Mouse (Mus musculus) frontal cortex, adult 2 months (tissue): Measurements from ENCODE around the gene Akap2. TPM values are rescaled to one million over a fixed set of nuclear protein-coding genes. Genes with fewer than 3 reads are reported as not detected.
A peak's percentile ranks its signal among the peaks of the same experiment; 100 is the strongest.

Source experiments
- DNase-seq, 2 experiments: peaks; one replicate each; pipeline ENCODE4 v3.0.0; 2022; ENCODE audit warnings: low spot score in 1 of 2; ENCODE audit errors: extremely low spot score in 1 of 2
- polyA plus RNA-seq: library from polyadenylated mRNA; depleted of rRNA; stranded (reverse); fragments of >200 nt; gene quantifications from 2 replicates; pipeline ENCODE4 v1.2.3, GENCODE M21; 2012

The Akap2 gene
- polyA plus RNA-seq, 1 experiment, result 22.8 TPM

DNA sequence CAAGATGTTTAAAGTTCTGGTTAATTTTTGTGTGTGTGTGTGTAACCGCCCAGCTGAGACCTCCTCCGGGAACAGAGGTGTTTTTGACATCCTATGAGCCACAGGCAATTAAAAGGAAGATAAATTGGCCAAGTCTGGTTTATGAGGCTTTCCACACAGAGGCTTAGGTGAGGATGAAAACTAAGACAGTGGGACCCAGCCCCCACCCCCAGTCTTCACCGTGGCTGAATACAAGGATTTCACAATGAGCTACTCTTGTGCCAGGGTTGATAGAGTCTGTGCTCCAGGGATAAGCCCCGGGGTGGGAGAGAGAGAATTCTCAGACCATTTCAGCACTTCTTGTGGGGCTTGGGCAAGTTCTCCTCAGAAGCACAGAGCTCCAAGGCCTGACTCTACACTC is 33.6 kb downstream of the Akap2 start:
- DNase-seq, result no peak

DNA sequence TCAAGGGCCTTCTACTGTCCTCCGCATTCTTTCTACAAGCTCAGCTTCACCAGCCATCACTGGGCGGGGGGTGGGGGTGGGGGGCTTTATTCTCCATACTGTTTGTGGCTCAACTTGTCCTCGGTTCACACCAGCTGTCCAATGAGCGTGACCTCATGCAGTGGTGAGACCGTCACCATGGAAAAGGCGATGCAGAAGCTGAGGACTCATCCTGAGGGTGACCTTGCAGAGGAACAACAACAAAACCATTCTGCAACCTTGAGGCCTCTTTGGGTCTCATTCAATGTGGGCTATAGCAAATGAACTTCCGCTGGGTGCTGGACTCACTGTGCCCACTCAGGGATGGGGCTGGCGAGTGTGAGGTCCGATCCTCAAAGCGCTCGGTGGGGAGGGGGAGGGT is 34.1 kb downstream of the Akap2 start:
- DNase-seq, result no peak

DNA sequence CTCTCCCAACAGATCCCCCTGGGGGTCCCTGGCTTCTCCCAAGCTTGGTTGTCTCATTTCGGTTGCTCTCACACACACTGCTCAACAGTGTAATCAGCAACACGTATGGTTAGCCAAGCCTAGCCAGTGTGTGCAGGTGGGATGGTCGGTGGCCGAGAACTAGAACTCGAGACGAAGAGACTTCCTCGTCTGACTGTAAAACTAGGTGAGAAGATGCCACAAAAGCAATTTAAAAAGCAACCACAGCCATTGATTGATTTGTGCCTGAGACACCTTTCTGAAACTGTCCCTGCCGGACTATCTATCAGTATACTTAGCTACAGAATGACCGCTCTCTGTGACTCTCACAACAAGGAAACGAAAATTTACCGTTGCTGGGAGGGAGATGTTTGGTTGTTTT is 37.6 kb downstream of the Akap2 start:
- DNase-seq, result no peak

DNA sequence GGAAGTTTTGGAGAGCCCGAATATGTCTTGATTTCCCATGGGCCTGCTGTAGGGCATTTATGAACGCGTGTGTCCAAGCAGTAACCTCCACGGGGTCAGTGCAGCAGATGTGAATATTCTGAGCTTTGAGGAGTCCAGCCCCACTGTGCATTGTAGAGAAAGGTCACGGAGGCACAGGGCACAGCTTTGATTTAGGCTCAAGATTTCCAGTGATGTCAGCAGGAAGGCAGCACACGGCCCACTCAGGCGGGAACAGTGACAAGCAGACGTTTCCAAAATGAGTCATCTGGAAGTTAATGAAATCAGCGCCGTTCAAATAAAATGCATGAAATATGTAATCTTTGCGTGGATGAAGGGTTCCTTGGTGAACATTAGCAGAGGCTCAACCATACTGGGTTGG is 40.5 kb downstream of the Akap2 start:
- DNase-seq, result peak in 1 of 2 experiments; percentile 45

DNA sequence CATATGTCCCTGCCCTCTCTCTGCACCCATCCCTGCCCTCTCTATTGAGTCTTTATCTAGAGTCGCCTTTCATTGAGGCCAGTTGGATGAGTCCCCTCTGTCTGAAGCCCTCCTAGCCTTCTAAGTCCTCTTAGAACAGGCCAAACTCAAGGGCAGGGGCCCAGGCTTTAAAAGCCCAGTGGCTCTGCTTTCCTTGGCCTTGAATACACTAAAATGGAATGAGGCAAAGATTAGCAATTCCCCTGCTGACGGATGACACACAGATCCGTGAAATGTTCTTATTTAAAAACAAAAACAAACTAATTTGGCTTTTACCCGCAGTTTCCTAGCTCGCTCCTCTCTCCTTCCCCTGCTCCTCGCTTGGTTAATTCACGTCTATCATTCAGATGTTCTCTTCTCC is 45.0 kb downstream of the Akap2 start:
- DNase-seq, result no peak

DNA sequence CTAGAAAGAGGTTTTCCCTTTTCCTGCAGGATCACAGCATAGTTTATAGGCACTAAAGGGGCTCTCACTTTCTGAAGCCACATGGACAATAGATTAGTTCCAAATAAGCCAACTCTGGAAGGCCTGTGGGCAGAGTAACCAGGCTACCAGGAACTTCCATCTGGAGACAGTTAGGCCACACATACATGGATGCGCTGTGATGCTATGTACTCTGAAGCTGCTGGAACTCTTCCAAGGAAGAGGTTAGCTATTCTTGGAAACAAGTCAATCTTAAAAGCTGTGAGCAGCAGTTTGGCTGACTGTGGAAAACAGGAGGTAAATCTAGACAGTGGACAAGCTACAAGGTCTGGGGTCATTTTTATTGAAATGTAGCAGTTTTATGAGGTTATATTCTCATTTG is 46.9 kb downstream of the Akap2 start:
- no peak for DNase-seq

DNA sequence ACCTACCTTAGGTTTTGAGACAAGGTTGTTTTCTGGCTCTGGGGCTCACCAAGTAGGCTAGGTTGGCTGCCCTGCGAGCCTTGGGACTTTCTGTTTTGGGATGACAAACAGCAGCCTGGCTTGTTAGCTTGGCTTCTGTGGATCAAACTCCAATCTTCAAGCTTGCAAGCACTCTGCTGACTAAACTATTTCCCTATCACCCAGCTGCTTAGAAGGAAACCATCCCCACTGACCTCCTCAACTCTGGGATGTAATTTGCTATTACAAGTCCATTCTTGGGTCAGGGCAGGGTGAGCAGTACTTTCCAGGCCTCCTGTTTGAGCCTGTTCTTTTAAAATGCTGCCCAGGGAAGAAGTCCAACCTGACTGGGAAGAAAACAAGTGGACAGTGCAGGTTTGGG is 47.5 kb downstream of the Akap2 start:
- no peak for DNase-seq

DNA sequence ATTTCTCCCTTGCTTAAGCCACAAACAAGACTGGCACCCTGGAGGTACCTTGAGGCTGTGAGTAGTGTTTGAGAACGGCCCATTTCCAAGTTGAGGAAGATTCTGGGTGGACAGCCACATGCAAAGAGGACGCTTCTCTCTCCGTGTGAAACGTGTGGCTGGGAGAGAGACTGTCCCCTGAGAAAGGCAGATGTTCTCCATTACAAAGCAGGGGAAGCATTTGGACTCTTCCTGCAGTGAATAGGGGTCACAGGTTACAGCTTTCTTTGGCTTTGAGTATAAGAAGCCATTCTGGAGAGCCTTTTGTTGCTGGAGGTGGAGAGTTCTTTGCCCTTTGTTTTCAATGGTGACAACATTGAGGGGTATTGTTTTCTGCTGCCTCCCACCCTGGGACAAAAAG is 48.3 kb downstream of the Akap2 start:
- DNase-seq, result no peak

DNA sequence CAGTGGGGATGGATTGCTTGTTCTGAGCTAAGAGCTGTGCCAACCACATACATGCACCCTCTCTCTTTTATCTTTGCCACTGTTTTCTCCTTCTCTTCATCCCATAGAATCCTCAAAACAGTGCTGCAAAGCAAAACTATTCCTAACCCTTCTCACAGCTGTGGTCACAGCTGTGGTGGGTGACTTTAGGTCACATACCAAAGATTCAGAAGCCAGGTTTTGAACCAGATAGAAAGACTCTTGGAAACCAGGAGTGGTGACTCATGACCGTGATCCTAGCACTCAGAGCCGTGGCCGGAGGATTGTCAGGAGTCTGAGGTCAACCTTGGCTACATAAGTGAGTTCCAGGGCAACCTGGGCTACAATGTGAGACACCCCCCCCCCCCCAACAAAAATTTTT is 51.5 kb downstream of the Akap2 start:
- DNase-seq, result no peak

DNA sequence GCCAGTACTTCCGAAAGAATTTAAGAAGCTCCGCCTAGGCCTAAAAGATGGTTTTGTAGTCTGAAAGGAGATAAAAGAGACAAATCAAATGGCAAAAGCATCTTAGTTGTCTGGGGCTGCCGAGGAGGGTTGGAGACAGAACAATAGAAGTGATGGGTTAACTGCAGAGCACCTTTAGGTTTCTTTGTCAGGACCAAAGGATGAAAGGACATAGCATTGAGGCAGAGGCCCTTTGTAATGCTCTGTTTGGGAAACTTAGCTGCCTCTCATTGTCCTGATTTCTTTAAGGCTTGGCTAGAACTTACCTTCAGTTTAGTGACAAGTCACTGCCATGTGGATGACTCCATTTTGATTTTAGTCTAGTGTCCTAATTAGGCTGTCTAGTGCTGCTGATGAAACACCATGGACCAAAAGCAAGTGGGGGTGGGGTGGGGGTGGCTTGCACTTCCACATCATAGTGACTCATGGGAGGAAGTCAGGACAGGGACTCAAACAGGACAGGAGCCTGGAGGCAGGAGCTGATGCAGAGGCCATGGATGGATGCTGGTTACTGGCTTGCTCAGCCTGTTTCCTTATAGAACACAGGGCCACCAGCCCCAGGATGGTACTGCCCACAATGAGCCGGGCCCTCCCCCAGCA is 52.8 kb downstream of the Akap2 start:
- no peak for DNase-seq

DNA sequence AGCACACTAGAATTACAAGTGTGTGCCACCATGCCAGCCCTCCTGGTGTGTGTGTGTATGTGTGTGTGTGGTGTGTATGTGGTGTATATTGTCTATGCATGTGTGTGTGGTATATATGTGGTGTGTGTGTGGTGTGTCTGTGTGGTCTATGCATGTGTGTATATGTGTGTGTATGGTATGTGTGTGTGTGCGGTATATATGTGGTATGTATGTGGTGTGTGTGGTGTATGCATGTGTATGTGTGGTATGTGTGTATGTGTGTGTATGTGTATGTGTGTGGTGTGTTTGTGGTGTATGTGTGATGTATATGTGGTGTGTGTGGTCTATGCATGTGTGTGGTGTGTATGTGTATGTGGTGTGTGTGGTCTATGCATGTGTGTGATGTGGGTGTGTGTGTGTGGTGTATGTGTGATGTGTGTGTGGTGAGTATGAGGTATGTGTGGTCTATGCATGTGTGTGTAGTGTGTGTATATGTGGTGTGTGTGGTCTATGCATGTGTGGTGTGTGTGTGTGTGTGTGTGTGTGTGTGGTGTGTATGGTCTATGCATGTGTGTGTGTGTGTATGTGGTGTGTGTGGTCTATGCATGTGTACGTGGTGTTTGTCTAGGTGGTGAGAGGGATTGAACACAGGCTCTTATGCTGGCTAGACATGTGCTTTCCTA is 54.2 kb downstream of the Akap2 start:
- no peak for DNase-seq

DNA sequence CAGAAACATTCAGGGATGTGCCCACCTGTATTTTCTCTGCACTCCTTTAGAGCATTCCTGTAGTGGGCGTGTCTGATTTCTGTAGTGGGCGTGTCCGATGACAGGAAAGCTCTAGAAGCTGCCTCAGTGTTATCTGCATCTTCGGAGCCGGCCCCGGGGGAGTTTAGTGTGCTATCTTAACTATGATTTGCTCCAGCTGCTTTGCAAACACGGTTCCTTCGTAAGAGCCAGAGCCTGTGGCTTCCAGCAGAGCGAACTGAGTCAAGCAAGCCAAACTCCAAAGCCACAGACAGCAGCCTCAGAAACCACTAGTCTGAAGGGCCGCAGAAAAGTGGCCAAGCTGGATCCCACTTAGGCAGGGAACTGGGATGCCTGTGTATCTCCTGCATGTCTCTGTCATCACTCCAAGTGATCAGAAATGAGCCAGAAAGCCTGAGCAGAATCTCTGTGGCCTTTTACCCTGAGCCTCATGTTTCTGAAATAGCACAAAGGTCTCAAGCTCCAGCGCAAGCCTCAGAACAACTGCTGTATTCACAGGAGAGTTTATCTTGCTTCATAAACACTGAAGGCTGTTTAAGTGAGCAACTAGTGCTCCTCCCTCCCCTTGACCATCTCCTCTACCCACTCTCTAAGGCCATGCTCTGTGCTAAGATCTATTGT is 55.5 kb downstream of the Akap2 start:
- no peak for DNase-seq

DNA sequence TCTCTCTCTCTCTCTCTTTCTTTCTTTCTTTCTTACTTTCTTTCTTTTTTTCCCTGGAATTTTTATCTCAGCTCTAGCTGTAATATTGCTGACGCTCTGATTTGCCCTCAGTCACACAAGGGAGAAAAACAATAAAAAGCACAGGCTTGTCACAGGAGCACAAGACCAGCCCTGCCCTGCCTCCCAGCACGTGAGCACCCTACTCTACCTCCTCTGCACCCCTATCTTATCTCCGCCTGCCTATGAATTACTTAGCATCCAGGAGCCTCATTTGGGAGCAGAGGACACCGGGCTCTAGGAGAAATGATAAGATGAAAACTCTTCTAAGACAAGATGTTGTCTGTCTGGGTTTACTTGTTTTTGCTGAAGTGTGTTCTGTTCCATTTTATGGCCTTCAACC is 57.1 kb downstream of the Akap2 start:
- no peak for DNase-seq

DNA sequence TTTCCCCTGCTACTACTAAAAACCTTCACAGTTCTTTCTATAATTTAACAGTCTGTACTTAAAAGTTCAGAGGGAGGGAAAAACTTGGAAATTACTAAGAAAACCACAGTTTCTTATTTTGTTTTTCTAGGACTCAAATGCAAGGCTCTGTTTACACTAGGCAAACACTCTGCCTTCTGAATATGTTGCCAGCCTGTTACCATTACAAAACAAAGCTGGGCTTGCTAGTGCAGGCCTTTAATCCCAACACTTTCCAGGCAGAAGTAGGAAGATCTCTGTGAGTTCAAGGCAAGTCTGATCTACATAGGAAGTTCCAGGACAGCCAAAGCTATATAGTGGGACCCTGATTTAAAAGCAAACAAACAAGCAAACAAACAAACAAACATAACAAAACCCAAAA is 58.1 kb downstream of the Akap2 start:
- DNase-seq, result no peak

DNA sequence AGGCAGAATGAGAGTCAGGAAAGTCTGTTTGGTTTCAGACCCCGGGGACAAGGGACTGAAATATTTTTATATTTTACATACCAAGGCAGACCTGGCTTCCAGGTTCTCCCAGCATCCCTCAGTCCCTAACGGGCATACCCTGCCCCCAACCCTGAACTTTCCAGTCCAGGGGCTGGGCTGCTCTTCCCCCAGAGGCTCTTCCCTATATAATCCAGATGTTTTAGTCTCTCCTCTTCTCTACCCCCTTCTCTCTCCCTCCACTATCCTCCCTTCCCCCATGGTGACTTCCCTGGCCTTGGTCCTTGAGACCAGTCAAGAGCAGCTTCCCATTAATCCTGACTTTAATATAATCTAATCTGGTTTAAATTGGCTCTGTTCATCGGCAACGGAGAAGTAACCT is 62.9 kb downstream of the Akap2 start:
- DNase-seq, result no peak

DNA sequence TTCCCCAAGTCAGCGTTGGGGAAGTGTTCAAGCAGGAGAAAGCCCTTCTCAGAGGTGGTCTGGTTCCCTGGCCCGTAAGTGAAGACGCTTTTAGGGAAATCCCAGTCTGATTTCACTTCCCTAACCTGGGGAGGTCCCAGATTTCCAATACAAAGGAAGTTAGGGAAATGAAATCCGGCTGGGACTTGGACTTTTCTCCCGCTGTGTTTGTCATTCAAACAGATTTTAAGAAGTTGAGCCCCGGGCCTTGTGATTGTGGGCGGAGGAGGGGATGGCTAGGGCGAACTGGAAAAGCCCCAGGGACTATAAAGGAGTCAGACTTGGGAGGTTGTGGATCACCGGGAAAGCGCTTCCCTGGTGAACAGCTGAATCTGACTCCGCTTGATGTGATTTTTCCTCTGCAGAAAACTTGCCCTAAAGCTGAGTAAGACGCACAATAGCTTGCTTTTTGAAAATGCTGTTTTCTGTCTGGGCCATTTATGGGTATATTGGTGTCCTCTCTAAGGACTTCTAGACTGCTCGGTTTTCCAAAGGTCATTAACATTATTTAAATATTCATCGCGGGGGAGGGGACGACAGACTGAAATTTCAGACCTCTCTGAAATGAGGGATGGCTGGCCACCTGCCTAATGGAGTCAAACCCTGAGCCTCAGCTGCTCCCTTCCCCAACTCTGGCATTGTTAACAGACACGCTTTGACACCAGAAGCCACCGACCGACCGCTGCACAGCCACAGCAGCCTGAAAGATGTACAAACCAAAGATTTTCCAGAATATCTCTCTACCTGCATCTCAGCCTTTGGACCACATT is 63.6 kb downstream of the Akap2 start:
- DNase-seq, result no peak

DNA sequence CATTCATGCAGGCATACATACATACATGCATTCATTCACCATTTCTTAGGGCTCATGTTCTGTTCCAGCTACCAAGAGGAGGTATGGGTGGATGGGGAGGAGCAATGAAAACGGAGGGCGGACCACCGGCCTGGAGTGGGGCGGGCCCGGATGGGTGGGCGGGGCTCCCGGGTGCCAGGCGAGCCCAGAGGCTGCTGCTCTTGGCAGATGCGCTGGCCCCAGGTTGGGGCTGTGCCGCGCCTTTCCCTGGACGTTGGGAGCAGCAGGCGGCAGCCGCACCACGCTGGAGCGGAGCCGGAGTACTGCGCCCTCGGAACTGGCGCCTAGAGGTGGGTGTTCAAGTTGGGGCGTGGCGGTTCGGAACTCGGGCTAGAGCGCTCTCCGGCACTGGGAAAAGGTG is 64.5 kb downstream of the Akap2 start:
- DNase-seq, result peak in 1 of 2 experiments; percentile 40

DNA sequence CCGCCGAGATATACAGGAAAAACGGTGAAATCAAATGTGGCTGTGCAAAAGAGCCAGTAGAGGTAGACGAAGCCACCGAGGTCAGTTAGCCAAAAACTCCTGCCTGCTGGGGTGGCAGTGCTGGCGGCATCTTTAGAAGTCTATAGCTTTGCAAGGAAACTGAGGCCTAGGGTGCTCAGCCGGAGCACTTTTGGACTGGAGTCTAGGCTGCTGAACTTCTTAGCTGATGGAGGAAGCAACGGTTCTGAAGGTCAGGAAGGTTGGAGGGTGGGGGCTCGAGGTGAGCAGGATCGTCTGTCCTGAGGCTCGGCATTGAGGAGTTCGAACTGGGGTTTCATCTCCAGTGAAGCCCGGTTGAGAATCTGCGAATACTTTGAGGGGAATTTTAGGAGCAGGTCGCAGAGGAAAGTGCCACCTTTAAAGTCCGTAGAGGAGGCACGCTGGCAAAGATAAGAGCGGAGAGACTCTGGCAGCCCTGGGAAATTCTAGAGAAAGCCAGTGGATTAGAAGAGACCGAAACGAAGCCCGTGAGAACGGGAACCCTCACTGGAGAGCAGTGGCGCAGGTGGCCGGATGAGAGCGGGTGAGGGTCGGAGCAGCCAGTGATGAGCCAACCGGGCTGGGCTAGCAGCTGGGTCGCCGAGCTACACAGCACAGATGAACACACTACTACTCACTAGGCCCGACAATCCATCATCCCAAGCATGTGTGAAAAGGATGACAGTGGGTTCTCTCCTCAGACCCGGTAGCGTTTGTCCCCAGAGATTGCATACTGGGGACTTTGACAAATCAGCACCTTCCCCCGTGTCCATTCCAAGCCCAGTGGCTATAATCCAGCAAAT is 65.3 kb downstream of the Akap2 start:
- DNase-seq, result no peak

DNA sequence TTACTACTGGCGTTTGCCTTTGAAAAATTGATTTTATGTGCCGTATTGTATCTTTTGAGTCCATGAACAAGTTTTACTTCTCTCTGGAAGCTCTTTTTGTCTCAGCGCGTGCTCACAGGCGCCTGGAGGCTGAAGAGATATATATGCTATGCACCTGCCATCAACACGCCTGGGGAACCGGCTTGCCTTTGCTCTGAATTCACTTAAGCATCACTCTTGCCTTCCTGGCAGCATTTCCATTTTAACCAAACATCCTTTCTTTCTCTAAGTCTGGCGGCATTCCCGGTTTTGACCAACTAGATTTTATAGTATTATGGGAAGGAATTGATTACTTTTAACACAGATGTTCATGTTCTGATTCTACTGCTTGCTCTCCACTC is 65.9 kb downstream of the Akap2 start:
- DNase-seq, result no peak

DNA sequence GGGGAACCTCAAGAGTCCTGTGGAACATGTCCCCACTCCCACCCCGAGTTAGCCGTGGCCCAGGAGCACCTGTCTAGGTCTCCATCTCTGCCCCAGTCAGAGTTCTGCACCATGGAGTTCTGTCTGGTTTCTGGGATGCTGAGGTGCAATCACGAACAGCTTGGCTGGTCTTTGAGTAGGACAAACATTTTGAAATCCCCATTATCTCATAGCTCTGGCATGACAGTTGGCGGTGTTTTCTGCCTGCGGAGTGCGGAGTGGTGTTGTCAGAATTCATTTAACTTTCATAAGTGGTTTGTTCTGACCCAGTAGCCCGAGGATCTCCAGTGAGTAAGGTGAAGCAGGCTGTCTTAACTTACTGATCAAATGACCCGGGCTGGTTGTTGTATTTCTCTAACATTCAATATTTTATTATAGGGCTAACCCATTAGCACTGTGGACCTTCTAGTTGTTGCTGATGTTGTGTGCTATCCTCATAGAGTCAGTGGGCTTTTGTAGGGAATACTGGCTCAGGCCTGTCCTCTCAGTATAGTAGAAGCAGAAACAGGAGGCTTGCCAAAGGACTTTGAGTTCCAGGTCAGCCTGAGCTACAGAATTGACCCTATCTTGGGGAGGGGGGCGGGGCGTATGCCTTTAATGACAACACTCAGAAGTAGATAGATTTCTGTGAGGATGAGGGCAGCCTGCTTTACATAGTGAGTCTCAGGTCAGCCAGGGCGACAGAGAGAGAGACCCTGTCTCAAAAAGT is 66.6 kb downstream of the Akap2 start:
- DNase-seq, result no peak
